Comparison of ENCODE assay signal across 8 mouse cellular contexts in genomic region chr19:20797558-20798101, GRCm38 (mm10).
DNase-seq lines count a peak whose midpoint lies in the region; ATAC-seq and TF ChIP-seq lines count a peak whose summit lies in the region.

No protein-coding gene starts in this region.

- H3K4me2 ChIP-seq in kidney, embryonic 15.5 days = no peak overlapping the region

- no peaks in the 10 kb centered on the region for H3K27me3 ChIP-seq in kidney, embryonic 15.5 days

- no peaks in the 10 kb centered on the region for H3K9me3 ChIP-seq in kidney, embryonic 15.5 days (replicated peaks)

- no peak overlapping the region for H3K27ac ChIP-seq in gastrocnemius, adult 2 months
- no peak overlapping the region for H3K27ac ChIP-seq in kidney, embryonic 15.5 days

- intact Hi-C loops in gastrocnemius, adult 2 months (cut with DNase I) = loop anchor here (2.0 kb wide), 1 partner anchor 767 kb away; no protein-coding TSS in a partner anchor
- intact Hi-C loops in gastrocnemius, postnatal 14 days (cut with DNase I; ENCODE audit: low total_unique reads) = loop anchor here (10.0 kb wide), 1 partner anchor 767 kb away; no protein-coding TSS in a partner anchor

- 61% methylated on average over 6 of the region's 6 CpGs for WGBS in kidney, embryonic 15.5 days

- DNase-seq in gastrocnemius, adult 2 months = no peak
- DNase-seq in gastrocnemius, postnatal 14 days = no peak
- DNase-seq in lung, postnatal 25 days (ENCODE audit: low spot score) = peak; percentile 2
- DNase-seq in lung, postnatal 4 days = no peak
- peak; percentile 59 for DNase-seq in embryo, embryonic 11 days
- no peak for DNase-seq in ovary, postnatal 36 days (ENCODE audit: low spot score)

- ATAC-seq in megakaryocyte progenitor cell, adult 5-6 weeks (replicated peaks; ENCODE audit: poor library complexity) = peak; percentile 91
- ATAC-seq in kidney, embryonic 15.5 days (replicated peaks; ENCODE audit: low FRiP score) = no peak

- no peaks in the 10 kb centered on the region for H3K4me1 ChIP-seq in kidney, embryonic 15.5 days

- TF ChIP-seq CTCF in gastrocnemius, adult 2 months (IDR thresholded peaks at IDR 0.05) = peak; percentile 63

- no peaks in the 10 kb centered on the region for H3K36me3 ChIP-seq in kidney, embryonic 15.5 days

- H3K9ac ChIP-seq in kidney, embryonic 15.5 days = no peak overlapping the region

- no peak overlapping the region for H3K4me3 ChIP-seq in gastrocnemius, adult 2 months
- H3K4me3 ChIP-seq in kidney, embryonic 15.5 days (replicated peaks) = no peak overlapping the region

Comparison
In these comparisons a context has a peak if more than half of its experiments do, and no peak if none do; other contexts are left out.
1. DNase-seq: peak in lung, postnatal 25 days (single experiment) and embryo, embryonic 11 days (single experiment); none in gastrocnemius, adult 2 months (single experiment), gastrocnemius, postnatal 14 days (single experiment), lung, postnatal 4 days (0 of 2) and ovary, postnatal 36 days (single experiment).